Mouse (Mus musculus): ENCODE data around the gene Cntrob.

GRCm38 (mm10) chr11:69251953-69252352 is 71.6 kb downstream of the Cntrob start:
- TF ChIP-seq POLR2A (IDR thresholded peaks at IDR 0.05; ENCODE audit: borderline replicate concordance, low read depth, low read length) (no peak), CTCF (IDR thresholded peaks at IDR 0.05; ENCODE audit: low read depth, low read length) (no peak)

All from bone marrow macrophage, adult 2 months (primary cell).